Mouse (Mus musculus): ENCODE measurements around the gene Taz.

Taz gene

GRCm38 (mm10) chrX:74281041-74281731 lies 526 bp upstream of the Taz start:
- DNase-seq (ENCODE audit: low spot score in 2 of 2): no peak

GRCm38 (mm10) chrX:74282395-74283091 lies 831 bp downstream of the Taz start:
- peak; percentile 70 to 86 for DNase-seq (ENCODE audit: low spot score in 2 of 2)

GRCm38 (mm10) chrX:74283092-74283437 lies 1.4 kb downstream of the Taz start:
- DNase-seq (ENCODE audit: low spot score in 2 of 2): no peak

- no peak for DNase-seq (ENCODE audit: low spot score in 2 of 2)
Measured at GRCm38 (mm10) chrX:74293431-74293830, 11.7 kb downstream of the Taz start.

- peak; percentile 92 to 95 for DNase-seq (ENCODE audit: low spot score in 2 of 2)
Measured at GRCm38 (mm10) chrX:74296538-74297448, 15.1 kb downstream of the Taz start, which contains the start of gene Atp6ap1. Gene Atp6ap1 (plus strand): TSS chrX:74297097.

- no peak for DNase-seq (ENCODE audit: low spot score in 2 of 2)
Measured at GRCm38 (mm10) chrX:74298348-74298747, 16.6 kb downstream of the Taz start.

GRCm38 (mm10) chrX:74299721-74300120 lies 18.0 kb downstream of the Taz start:
- DNase-seq (ENCODE audit: low spot score in 2 of 2): no peak

GRCm38 (mm10) chrX:74304867-74305700 lies 23.4 kb downstream of the Taz start, which contains the start of gene Gdi1:
Gene Gdi1 (plus strand): TSS chrX:74304998.
- DNase-seq (ENCODE audit: low spot score in 2 of 2): peak; percentile 42 to 66

GRCm38 (mm10) chrX:74312540-74313464 lies 31.1 kb downstream of the Taz start, which contains the start of gene Fam50a:
Gene Fam50a (plus strand): TSS chrX:74313033.
- peak; percentile 80 to 89 for DNase-seq (ENCODE audit: low spot score in 2 of 2)

- peak in 1 of 2 experiments; percentile 40 for DNase-seq (ENCODE audit: low spot score in 2 of 2)
Measured at GRCm38 (mm10) chrX:74328725-74329161, 47.0 kb downstream of the Taz start, which contains the start of gene Plxna3. Gene Plxna3 (plus strand): TSS chrX:74329066.

- DNase-seq (ENCODE audit: low spot score in 2 of 2): no peak
Measured at GRCm38 (mm10) chrX:74329215-74329671, 47.5 kb downstream of the Taz start.

- DNase-seq (ENCODE audit: low spot score in 2 of 2): no peak
Measured at GRCm38 (mm10) chrX:74330166-74330930, 48.6 kb downstream of the Taz start.
